Mouse (Mus musculus) frontal cortex, postnatal 14 days (tissue): ENCODE results near the gene Tjp2.
"Not testable (repeated sequence)": the region's sequence is repeated elsewhere in the genome, so short reads cannot be mapped to it uniquely, and the experiment has no call there.

ENCODE experiments used
- DNase-seq, 2 experiments: peaks; one replicate each; pipeline ENCODE4 v3.0.0; 2022; ENCODE audit warnings: low spot score in 2 of 2

Tjp2 gene

DNA sequence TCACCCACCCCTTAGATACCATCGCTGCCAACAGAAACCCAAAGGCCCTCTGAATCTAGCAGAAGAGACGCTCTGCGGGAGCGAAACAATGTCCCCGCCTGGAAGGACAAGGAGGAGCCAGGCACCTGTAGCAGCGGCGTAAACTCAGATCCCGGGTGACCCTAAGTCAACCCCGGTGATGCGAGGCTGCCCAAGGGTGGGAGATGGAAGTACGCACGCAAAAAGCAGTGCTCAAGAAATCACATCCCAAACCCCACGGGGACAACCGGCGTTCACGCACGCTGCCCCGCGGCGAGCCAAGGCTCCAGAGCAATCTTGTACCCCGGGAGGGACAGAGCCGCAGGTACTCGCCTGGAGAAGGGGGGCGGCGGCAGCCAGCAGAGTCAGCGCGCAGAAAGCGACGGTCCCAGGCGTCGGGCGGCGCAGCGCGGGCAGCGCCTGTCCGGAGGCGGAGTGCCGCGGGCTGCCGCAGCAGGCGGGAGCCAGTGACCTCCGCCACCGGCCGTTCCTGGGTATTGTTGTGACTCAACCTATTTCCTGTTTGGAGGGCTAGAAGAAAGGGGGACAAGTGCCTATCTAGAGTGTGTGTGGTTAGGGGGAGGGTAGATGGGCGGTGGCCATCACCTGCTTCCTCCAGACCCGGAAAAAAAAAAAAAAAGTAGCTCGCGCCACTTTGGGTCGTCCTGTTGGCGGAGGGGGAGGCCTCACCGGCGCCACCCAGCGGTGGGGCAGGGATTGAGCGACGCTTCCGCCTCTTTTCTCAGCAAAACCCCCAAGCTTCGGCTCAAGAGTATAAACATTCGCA, at the start of gene Tjp2:
Gene Tjp2, minus strand, starts transcription at position 531 of the 805 bp plus-strand sequence.
- no peak for DNase-seq

DNA sequence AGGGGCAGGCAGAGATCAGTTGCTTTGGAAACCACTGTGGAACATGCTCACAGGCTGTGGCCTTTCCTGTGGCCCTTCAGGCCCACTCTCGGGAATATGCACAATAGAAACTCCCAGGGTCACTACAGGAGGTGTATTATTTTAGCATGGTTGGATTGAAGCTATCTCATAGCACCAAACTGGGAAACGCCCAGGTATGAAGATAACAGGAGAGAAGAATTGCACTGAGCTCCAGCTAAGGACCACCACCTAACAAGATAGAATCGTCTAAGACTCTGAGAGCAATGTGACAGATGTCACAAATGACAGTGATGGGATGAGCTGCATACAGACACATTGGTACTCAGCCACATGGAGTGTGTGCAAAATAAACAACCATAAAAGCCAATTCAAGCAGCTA, 49.5 kb upstream of the Tjp2 start:
- DNase-seq, result no peak

DNA sequence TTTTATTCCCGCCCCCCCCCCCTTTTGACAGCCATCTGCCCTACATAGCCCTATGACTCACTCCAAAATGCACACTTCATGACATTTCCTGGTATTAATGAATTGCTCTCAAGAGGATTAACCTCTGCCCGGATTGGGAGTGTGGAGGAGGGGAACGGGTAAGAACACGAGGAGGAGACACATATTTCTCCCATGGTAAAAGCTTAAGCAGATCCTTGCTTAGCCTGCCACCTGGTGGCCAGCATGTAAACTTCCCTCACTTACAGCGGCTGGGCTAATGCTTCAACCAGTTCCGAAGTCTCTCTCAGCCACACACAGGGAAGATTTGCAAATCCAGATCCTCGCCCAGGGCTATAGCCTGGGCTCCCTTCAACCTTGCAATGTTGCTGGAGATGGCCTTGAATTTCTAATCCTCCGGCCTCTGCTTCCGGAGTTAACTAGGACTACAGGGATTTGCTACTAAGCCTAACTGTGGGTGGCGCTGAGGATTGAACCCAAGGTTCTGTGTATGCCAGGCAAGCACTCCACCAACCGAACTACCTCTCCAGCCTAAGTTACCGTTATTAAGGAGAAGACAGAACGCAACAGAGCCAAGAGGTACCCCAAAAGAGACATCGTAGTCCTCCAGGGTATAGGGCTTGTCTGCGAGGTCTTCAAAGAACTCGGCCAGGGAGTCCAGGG, 47.1 kb upstream of the Tjp2 start:
- DNase-seq, result peak; percentile 48 to 72

DNA sequence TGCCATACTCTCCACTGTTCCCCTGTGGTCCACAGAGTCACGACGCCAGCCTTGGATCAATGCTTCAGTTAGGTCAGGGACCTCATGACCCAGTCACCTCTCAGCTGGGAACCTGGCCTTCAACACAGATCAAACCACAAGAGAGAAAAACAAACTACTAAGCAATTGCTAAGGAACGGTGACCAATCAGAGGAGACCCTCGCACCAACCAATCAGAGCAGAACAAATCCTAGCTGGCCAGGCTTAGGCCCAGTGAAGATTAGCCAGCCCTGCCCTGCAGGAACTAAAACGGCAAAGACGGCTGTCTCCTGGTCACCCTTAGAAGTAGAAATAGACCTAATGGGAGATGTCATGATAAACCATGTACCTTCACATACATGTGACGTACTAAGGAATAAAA, 46.5 kb upstream of the Tjp2 start:
- DNase-seq, result peak in 1 of 2 experiments; percentile 20

DNA sequence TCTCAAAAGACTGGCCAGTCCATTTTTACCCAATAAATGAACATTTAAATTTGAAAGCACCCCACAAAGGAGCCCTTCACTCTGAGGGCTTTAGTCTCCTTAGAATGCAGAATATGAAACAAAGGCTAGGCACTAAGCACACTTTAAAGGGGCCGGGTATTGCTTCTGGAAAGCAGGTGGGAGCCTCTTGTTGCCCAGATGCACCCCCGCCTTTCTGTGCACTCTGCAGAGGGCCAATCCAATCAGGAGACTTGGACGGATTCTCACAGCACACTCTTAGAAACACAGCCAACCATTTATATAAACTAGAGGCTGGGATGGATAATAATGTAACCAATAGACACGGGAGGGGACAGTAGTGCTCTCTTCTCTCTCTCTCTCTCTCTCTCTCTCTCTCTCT, 43.7 kb upstream of the Tjp2 start:
- no peak for DNase-seq

DNA sequence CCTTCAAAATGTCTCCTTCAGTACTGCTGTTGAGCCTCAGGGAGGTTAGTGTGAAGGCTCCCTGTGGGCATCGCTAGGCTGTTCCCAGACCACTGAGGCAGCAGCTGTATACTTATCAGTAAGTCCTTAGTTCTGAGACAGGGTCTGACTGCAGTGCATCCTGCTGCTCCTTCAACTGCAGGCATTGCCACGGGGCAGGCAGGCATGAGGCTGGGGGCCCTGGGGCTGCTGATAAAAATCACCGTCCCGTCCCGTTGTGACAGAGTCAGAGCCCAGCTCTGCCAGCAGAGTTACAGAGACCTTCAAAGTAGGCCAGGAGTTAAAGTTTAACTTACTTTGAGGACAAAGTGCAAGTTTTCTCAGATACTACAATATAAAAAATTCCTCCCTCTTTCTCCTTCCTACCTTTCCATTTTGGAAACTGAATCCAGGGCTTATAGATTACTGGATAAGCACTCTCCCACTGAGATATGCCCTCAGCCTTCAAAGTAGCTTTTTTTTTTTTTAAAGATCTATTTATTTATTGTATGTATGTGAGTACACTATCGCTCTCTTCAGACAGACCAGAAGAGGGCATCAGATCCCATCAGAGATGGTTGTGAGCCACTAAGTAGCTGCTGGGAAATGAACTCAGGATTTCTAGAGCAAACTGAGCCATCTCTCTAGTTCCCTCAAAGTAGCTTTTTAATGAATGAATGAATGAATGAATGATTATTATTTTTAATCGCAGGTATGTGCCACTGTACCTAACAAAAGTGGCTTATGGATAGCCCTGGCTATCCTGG, 41.4 kb upstream of the Tjp2 start:
- no peak for DNase-seq

DNA sequence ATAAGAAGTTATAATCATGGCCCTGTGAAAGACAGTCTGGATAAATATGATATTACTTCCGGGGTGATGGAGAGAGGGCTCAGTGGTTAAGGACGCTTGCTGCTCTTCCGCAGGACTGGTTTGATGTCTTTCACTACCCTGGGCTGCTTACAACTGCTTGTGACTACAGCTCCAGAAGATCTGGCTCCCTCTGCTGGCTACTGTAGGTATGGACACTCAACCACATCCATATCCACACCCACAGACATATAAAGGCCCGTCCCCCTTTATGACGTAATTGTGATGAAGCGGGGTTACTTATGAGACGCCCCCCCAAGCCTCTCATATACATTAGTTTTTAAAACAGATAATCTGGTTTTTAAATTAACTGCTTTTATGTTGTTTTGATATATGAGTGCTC, 40.2 kb upstream of the Tjp2 start:
- DNase-seq, result peak; percentile 61 to 78

DNA sequence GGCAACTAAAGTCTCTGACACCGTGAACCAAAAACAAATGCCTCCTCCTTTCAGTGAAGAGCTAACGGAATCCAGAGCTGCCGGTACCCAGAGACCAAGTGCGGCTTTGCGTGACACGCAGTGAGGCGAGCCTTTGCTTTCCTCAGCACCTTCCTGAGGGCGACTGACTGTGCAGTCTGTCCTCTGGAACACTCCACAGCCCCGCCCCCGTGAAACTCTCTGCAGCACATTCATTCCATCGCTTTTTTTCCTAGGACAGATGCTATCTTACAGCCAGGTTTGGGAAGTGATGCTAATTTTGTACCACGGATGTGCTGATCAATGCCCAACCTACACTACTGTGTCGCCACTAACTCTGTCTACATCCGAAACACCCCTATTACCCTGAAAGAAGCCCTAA, 37.9 kb upstream of the Tjp2 start:
- no peak for DNase-seq

DNA sequence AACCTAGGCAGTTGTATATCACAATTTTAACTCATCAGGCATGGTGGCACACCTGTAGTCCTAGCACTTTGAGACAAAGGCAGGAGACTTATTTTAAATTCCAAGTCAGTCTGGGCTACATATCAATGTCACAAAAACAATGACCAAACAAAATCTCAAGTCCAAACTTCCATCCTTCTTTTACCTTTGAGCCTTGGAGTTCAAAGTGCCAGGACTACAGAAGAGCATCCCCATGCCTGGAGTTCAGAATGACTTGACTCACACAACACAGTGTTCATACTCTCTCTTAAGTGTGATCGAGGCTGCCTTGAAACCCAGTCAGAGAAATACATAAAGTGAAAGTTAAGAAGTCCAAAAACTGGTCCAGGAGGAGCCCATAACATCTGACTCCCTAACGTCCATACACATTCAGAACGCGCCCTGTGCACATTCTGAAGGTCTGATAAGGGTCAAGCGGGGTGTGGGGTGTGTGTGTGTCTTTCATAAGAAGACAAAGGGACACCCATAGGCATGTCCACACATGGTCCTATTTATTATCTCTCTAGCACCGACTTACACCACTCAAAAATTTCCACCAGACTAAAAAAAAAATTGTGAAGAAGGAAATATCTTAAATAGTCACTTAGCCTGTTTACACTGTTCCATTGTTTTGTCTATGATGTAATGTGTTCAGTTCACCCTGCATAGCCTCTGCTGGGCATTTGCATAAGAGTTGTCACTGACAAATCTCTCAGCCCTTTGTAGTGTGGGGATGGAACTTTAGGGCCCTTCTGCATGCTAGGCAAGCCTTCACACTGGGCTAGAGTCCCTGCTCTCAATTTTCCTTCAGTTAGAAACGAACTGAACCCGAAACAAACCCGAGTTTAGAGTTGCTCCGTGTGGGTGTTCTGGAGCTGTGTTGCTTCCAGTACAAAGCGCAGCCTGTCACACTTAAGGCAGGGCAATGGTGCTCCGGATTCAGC, 34.8 kb upstream of the Tjp2 start:
- DNase-seq, result no peak

DNA sequence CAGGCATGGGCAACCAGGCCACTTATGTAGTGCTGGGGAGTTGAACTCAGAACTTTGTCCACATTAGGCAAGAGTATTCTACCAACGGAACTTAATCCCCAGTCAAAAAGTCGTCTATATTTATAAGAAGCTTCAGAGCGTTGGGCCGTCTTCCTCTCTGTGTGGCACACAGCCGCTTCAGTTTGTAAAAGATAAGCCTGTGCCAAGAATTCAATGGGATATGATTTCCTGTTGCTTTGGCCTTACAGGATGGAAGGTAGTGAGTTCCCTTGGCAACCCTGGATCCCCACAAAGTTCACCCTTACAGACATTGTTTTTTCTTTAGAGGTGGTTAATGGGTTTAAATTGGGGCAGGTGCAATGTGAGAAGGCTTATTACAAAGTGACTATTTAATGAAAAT, 33.5 kb upstream of the Tjp2 start:
- no peak for DNase-seq

DNA sequence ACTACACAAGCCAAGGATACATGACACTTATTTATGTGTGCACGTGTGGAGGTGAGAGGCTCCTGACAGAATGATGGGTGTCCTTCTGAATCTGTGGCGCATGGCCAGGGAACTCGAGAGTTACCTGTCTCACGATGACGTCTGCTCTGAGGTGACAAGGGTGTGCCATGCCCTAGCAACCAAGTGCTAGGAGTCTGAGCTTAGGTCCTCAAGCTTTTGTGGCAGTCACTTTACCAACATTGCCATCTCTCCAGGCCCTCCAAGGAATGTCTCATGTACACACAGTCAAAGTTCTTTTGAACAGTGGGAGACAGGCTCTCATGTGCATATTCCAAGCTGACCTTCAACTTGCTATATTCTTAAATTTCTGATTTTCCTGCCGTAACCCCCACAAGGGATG, 33.1 kb upstream of the Tjp2 start:
- DNase-seq, result no peak

DNA sequence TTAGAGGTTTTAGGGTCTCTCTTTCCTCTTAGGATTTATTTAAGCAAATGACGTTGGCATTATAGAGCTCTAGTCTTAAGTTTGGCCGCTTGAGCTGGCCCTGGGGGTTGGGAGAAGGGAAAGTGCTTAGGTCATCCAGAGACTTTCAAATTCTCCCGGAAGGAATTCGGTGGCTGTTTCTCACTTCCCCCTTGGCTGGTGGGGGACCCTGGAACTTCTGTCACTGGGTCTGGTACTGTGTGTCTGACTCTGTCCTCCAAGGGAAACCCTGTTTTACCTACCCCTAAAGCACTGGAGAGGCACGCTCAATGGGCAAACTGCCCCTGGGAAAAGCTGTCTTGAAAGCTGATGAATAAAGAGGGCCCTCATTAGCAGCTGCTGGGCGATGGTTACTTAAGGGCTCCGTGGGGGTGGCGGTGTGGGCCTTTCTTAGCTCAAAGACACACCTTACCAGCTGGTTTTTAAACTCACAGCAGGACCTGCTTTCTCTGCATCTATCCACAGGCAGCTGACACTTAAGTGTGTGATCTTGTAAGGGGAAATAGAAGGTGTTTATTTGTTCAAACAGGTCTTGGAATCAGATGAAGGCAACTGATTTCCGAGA, 28.9 kb upstream of the Tjp2 start:
- DNase-seq, result no peak

DNA sequence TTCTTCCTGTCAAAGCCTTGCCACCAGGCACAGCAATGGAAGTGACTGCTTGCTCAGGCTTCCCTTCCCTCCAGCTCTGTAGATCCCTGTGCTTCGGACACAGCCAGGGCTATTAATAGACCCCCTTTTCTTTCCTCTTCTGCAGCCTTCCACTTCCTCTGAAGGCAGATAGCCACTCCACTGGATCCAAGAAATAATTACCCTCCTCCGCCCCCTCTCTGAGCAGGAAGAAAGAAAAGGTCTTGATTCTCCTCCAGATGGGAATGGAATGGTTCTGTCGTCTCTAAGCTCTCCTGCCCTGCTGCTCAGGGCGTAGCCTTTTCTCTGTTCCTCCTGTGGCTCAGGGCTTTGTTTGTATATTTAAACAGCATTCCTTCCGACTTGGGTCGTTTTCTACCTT, 27.0 kb upstream of the Tjp2 start:
- no peak for DNase-seq

DNA sequence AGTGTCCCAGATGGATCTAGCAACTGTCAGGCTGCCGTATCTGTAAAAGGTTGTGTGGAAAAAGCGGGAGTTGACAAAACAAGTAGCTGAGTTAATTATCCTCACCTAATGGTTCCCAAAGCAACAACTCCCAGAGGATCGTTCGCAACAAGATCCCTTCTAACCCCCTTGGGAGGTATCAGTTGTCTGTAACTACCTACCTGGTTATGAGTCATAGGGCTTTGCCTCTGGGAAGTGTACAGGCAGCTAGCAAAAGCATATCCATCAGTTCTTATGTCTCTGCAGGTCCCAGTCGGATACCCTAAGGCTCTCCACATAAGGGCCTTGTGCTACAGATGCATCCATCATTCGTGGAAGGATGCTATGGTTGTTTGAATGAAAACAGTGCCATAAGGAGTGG, 18.5 kb upstream of the Tjp2 start:
- no peak for DNase-seq

DNA sequence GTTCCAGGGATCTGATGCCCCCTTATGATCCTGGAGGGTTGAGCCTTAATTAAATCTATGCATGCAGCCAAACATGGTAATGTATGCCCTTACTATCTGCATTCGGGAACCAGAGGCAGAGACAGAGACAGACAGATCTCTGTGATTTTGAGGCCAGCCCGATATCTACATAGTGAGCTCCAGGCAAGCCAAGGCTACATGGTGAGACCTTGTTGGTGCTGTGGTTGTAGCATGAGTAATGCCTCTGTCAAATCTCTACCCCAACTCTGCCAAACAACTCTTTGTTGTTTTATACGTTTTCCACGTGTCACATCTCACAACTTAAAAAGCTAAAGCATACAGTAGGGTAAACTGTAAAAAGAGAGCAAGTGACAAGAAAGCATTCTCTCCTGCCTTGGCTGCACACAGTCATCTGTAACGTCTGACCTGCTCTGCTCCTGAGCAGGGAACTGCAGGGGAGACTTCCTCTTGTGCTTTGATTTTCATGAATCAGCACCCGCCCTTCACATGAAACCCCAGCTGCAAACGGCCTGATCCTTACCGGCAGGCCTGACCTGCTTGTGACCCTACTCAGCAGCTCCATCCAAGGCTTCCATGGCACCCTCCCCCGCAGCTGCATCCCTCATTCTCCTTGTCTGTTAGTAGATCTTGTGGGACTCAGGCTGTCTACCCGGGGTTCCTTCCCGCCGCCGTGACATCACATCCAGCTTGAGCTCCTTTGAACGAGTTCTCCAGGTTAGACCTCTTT, 17.1 kb upstream of the Tjp2 start:
- DNase-seq, result no peak

DNA sequence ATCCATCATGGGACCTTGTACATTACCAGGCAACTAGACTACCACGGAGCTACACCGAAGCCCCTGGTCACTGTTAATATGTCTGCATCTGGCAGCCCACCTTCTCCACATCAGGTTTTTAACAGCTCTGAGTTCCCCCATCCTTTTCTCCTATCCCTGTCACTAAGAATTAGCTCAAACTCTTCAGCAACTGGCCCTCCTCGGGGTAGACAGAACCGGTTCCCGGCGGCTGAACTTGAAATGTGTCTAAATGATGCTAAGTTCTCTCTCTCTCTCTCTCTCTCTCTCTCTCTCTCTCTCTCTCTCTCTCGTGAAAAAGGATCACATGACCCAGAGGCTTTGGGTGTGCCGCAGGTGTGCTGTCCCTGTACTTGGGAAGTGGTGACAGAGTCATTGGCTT, 16.4 kb upstream of the Tjp2 start:
- DNase-seq, result no peak

DNA sequence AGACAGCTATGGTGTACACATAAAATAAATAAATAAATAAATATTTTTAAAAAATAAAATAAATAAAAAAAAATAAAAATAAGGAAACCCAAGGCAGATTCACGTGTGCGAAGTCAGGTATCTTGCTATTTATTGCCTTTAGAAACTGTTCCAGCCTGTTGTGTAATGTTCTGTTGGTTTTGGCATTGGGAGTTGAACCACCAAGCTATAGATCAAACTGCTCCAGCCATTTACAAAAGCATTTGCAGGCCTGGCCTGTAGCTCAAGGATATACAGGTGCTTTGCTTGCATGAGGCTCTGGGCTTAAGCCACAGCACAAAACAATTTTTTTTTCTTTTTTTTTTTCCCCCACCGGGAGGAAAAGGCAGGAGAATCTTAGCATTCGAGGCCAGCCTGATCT, 13.2 kb upstream of the Tjp2 start:
- no peak for DNase-seq

DNA sequence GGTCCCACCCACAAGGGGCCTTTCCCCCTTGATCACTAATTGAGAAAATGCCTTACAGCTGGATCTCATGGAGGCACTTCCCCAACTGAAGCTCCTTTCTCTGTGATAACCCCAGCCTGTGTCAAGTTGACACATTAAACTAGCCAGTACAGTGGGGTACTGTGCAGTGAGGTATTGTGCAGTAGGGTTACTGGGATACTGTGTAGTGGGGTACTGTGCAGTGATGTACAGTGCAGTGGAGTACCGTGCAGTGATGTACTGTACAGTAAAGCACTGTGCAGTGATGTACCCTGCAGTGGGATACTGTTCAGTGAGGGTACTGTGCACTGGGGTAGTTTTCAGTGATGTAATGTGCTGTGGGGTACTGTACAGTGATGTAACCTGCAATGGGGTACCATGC, 7.5 kb upstream of the Tjp2 start:
- not testable (repeated sequence) for DNase-seq

DNA sequence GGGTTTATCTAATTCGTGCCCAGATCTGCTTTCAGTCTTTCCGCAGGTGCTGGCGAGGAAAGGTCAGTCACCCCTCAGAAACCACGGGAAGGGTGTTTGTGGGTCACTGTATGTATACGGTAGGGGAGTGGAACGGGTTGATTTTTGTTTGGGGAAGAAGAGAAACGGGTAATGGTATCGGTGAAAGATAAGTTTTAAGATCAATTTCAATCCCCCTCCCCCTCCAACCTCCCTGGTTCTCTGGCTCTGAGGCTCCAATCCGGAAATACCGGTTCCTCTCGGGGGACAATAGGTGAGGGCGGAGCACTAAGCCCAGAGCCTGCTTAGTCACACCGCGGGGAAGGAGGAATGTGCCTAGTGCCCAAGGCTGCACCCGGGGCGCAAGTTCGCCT, 471 bp upstream of the Tjp2 start:
- no peak for DNase-seq

DNA sequence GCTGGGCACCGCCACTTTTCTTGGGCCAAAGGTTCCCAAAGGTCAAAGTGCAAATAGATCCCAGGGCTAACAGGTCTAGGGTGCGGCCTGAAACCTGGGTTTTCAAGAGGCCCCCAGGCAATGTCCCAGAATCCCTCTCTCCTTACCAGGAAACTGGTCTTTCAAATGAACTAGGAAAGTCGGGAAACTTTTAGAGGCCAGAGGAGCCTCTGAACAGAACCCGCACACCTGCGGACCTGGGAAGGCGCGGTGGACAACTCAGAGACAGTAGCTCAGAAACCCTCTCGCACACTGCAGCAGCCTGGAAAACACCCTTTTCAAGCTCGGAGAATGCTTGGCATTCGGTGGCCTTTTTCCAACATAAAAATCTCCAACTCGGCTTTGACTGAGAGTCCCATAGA, 979 bp downstream of the Tjp2 start:
- DNase-seq, result no peak
